Mouse (Mus musculus) ES-Bruce4 (cell line): Measurements from ENCODE around the gene Camkk1. TPM values are rescaled to one million over a fixed set of nuclear protein-coding genes. Genes with fewer than 3 reads are reported as not detected.
A peak's percentile ranks its signal among the peaks of the same experiment; 100 is the strongest.

Source experiments
- H3K27ac ChIP-seq: 2 replicates; pipeline ENCODE4 v1.5.1; 2012; ENCODE audit warnings: low read length, inconsistent platforms; ENCODE audit not compliant: insufficient read depth
- H3K27me3 ChIP-seq: 2 replicates; pipeline ENCODE4 v1.6.1; 2012; ENCODE audit warnings: mild to moderate bottlenecking, low read length, inconsistent platforms; ENCODE audit not compliant: control insufficient read depth, poor library complexity, insufficient read depth, severe bottlenecking
- H3K36me3 ChIP-seq: 2 replicates; pipeline ENCODE4 v1.6.1; 2012; ENCODE audit warnings: inconsistent platforms, mild to moderate bottlenecking, low read length, moderate library complexity; ENCODE audit not compliant: control insufficient read depth, poor library complexity, insufficient read depth, severe bottlenecking
- H3K4me1 ChIP-seq: one replicate; pipeline ENCODE4 v1.8.1; 2011; ENCODE audit warnings: low read length; ENCODE audit not compliant: control insufficient read depth, insufficient read depth
- H3K4me3 ChIP-seq: 2 replicates; pipeline ENCODE4 v1.5.1; 2011; ENCODE audit warnings: low read depth, mild to moderate bottlenecking, low read length
- H3K9ac ChIP-seq: 2 replicates; pipeline ENCODE4 v1.6.1; 2012; ENCODE audit warnings: low read depth, mild to moderate bottlenecking, inconsistent platforms; ENCODE audit not compliant: poor library complexity, severe bottlenecking
- H3K9me3 ChIP-seq: replicated peaks from 2 replicates; pipeline ENCODE4 v1.6.1; 2012; ENCODE audit warnings: mild to moderate bottlenecking, low read length, inconsistent platforms; ENCODE audit not compliant: control insufficient read depth, poor library complexity, insufficient read depth, severe bottlenecking
- CTCF ChIP-seq: IDR thresholded peaks from one replicate; pipeline ENCODE4 v1.8.1; 2011; ENCODE audit warnings: low read depth, low read length
- EP300 ChIP-seq: IDR thresholded peaks from 2 replicates; pipeline ENCODE4 v1.6.1; 2011; ENCODE audit warnings: low read depth, low read length; ENCODE audit not compliant: insufficient read depth
- POLR2A ChIP-seq: IDR thresholded peaks from one replicate; pipeline ENCODE4 v1.8.1; 2011; ENCODE audit warnings: low read length; ENCODE audit not compliant: insufficient read depth
- polyA plus RNA-seq: library from polyadenylated mRNA; stranded (reverse); fragments of >200 nt; gene quantifications from 2 replicates; pipeline ENCODE4 v1.2.4, GENCODE M21; 2011; ENCODE audit warnings: low read depth; ENCODE audit not compliant: missing spikeins, insufficient read depth, insufficient read length

Gene Camkk1
- polyA plus RNA-seq, 1 experiment: 3.0 TPM

GRCm38 (mm10) chr11:73057701-73058100 is 38.9 kb downstream of the Camkk1 start:
- H3K27me3 ChIP-seq: no peaks in the 10 kb centered on the region
- H3K27ac ChIP-seq: no peak overlapping the region
- TF ChIP-seq POLR2A (no peak), CTCF (no peak), EP300 (no peak)
- no peaks in the 10 kb centered on the region for H3K4me1 ChIP-seq
- no peaks in the 10 kb centered on the region; the same call in 1 of the 2 replicates for H3K9me3 ChIP-seq
- peaks cover 38% of the 10 kb centered on the region for H3K36me3 ChIP-seq
- no peak overlapping the region for H3K9ac ChIP-seq
- H3K4me3 ChIP-seq: no peak overlapping the region

- H3K9me3 ChIP-seq: peaks cover 13% of the 10 kb centered on the region
- no peak for TF ChIP-seq POLR2A
- TF ChIP-seq CTCF: no peak
- no peak for TF ChIP-seq EP300
- H3K36me3 ChIP-seq: peaks cover 25% of the 10 kb centered on the region
- H3K9ac ChIP-seq: no peak overlapping the region
- no peaks in the 10 kb centered on the region for H3K4me1 ChIP-seq
- H3K27ac ChIP-seq: no peak overlapping the region
- no peak overlapping the region for H3K4me3 ChIP-seq
- H3K27me3 ChIP-seq: no peaks in the 10 kb centered on the region
These were observed 40.8 kb downstream of the Camkk1 start for GRCm38 (mm10) chr11:73059630-73060029.

GRCm38 (mm10) chr11:73061413-73061812 is 42.6 kb downstream of the Camkk1 start:
- Histone ChIP-seq H3K4me1 (no peaks in the 10 kb centered on the region), H3K4me3 (no peak overlapping the region), H3K9me3 (peaks cover 25% of the 10 kb centered on the region), H3K27me3 (no peaks in the 10 kb centered on the region), H3K9ac (no peak overlapping the region), H3K27ac (no peak overlapping the region), H3K36me3 (peaks cover 17% of the 10 kb centered on the region)
- TF ChIP-seq CTCF (no peak), POLR2A (no peak), EP300 (no peak)

- Histone ChIP-seq H3K4me1 (no peaks in the 10 kb centered on the region), H3K9me3 (peaks cover 3% of the 10 kb centered on the region; the same call in 1 of the 2 replicates), H3K27me3 (no peaks in the 10 kb centered on the region), H3K4me3 (no peak overlapping the region), H3K36me3 (peaks cover 72% of the 10 kb centered on the region), H3K27ac (no peak overlapping the region), H3K9ac (no peak overlapping the region)
- TF ChIP-seq EP300 (no peak), CTCF (peak; percentile 38), POLR2A (no peak)
These were observed 53.0 kb downstream of the Camkk1 start for GRCm38 (mm10) chr11:73071839-73072238.

GRCm38 (mm10) chr11:73076295-73076694 is 57.5 kb downstream of the Camkk1 start:
- Histone ChIP-seq H3K4me1 (no peaks in the 10 kb centered on the region), H3K27ac (no peak overlapping the region), H3K4me3 (no peak overlapping the region), H3K9me3 (no peaks in the 10 kb centered on the region), H3K9ac (no peak overlapping the region), H3K27me3 (no peaks in the 10 kb centered on the region), H3K36me3 (peaks cover 65% of the 10 kb centered on the region)
- TF ChIP-seq POLR2A: no peak
- TF ChIP-seq EP300: no peak
- TF ChIP-seq CTCF: no peak

- TF ChIP-seq EP300: no peak
- no peak for TF ChIP-seq POLR2A
- no peak for TF ChIP-seq CTCF
- no peaks in the 10 kb centered on the region for H3K9me3 ChIP-seq
- H3K9ac ChIP-seq: no peak overlapping the region
- H3K27ac ChIP-seq: no peak overlapping the region
- H3K4me3 ChIP-seq: no peak overlapping the region
- peaks cover 62% of the 10 kb centered on the region for H3K36me3 ChIP-seq
- H3K27me3 ChIP-seq: no peaks in the 10 kb centered on the region
- no peaks in the 10 kb centered on the region for H3K4me1 ChIP-seq
These were observed 57.9 kb downstream of the Camkk1 start for GRCm38 (mm10) chr11:73076733-73077132.
